Mouse (Mus musculus) lung, embryonic 15.5 days (tissue): ENCODE data around the gene Hoga1. TPM values are rescaled to one million over a fixed set of nuclear protein-coding genes. Genes with fewer than 3 reads are reported as not detected.

Source experiments
- ATAC-seq: fragments of 200-750 bp; cut with Nextera tagmentation; 2 replicates; pipeline ENCODE4 v1.8.0; 2017; ENCODE audit warnings: moderate number of reproducible peaks, borderline replicate concordance; ENCODE audit not compliant: low FRiP score, low TSS enrichment; ENCODE audit errors: extremely low read depth
- H3K27ac ChIP-seq: fragments of 300-500 bp; sonication (generic); 2 replicates; pipeline ENCODE4 v1.5.1; 2015; ENCODE audit warnings: moderate library complexity, mild to moderate bottlenecking, inconsistent platforms
- H3K27me3 ChIP-seq: fragments of 300-500 bp; sonication (generic); 2 replicates; pipeline ENCODE4 v1.6.1; 2015; ENCODE audit warnings: inconsistent platforms
- H3K36me3 ChIP-seq: fragments of 300-500 bp; sonication (generic); 2 replicates; pipeline ENCODE4 v1.6.1; 2015; ENCODE audit warnings: inconsistent platforms
- H3K4me1 ChIP-seq: fragments of 300-500 bp; sonication (generic); 2 replicates; pipeline ENCODE4 v1.6.1; 2015; ENCODE audit warnings: inconsistent platforms
- H3K4me2 ChIP-seq: fragments of 300-500 bp; sonication (generic); 2 replicates; pipeline ENCODE4 v1.6.1; 2015; ENCODE audit warnings: inconsistent platforms, mild to moderate bottlenecking, moderate library complexity
- H3K4me3 ChIP-seq: fragments of 300-500 bp; sonication (generic); 2 replicates; pipeline ENCODE4 v1.5.1; 2015; ENCODE audit warnings: mild to moderate bottlenecking, inconsistent platforms
- H3K9ac ChIP-seq: fragments of 300-500 bp; sonication (generic); 2 replicates; pipeline ENCODE4 v1.6.1; 2015; ENCODE audit warnings: inconsistent platforms
- H3K9me3 ChIP-seq: fragments of 300-500 bp; sonication (generic); 2 replicates; pipeline ENCODE4 v1.6.1; 2016; ENCODE audit warnings: inconsistent platforms
- WGBS: fragments of 180-500 bp; shearing (Covaris S2); methylation state at CpG from one replicate; pipeline ENCODE4 v1.1.7; 2015; 5-methylcytosine and 5-hydroxymethylcytosine counted together
- polyA plus RNA-seq: library from polyadenylated mRNA; unstranded; fragments of >200 nt; fragmentation: Nextera tagmentation; extraction: Ambion mirVana; gene quantifications from 2 replicates; pipeline ENCODE4 v1.2.1, GENCODE M21; 2015

The Hoga1 gene
- polyA plus RNA-seq, result 1.0 and 1.5 TPM in 2 replicates

- H3K9me3 ChIP-seq, result no peaks in the 10 kb centered on the region
- H3K27ac ChIP-seq, result no peak within 1 kb of the TSS
- H3K4me1 ChIP-seq, result peaks cover 7% of the 10 kb centered on the region
- H3K9ac ChIP-seq, result peak within 1 kb of the TSS; percentile 33; the same call in 1 of the 2 replicates
- no peaks in the 10 kb centered on the region for H3K36me3 ChIP-seq
- peak within 1 kb of the TSS; percentile 42 for H3K4me3 ChIP-seq
- H3K27me3 ChIP-seq, result no peaks in the 10 kb centered on the region
- peak within 1 kb of the TSS; percentile 61 for H3K4me2 ChIP-seq
- WGBS, result 20% methylated on average over 23 of the region's 23 CpGs
- peak; percentile 91 for ATAC-seq
Observed at GRCm38 (mm10) chr19:42045269-42046102, at the start of gene Hoga1. TSS of gene Hoga1 (plus strand) at chr19:42045610.

DNA sequence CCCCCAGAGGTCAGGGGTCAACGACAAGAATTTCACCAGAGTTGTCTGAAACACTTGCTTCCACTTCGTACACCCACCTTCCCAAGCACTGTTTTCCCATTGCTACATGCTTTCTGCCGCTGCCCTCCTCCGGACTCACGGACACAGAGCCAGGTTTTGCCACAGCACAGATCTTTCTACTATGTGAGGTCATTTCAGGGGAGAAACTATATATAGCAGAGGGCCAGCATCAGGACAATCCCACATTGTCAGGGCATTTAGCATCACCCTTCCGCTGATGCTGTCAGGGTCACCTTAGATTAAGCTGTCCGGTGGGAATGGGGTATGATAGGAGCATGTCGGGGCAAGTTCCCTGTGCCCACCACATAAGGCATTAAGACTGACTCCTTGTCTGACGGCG, 48.3 kb upstream of the Hoga1 start:
- Histone ChIP-seq H3K36me3 (no peaks in the 10 kb centered on the region), H3K9ac (no peak overlapping the region), H3K4me2 (no peak overlapping the region), H3K4me3 (no peak overlapping the region), H3K4me1 (peaks cover 42% of the 10 kb centered on the region), H3K9me3 (no peaks in the 10 kb centered on the region), H3K27me3 (no peaks in the 10 kb centered on the region), H3K27ac (no peak overlapping the region)
- no peak for ATAC-seq
- 69% methylated on average over 10 of the region's 10 CpGs for whole genome bisulfite sequencing

GRCm38 (mm10) chr19:41998770-41999548, 46.5 kb upstream of the Hoga1 start:
- 75% methylated on average over 9 of the region's 9 CpGs for WGBS

GRCm38 (mm10) chr19:41999688-42000283, 45.6 kb upstream of the Hoga1 start:
- 73% methylated on average over 4 of the region's 4 CpGs for whole genome bisulfite sequencing
- no peak for ATAC-seq
- H3K4me1 ChIP-seq, result peaks cover 27% of the 10 kb centered on the region

More at GRCm38 (mm10) chr19:41998770-41999548, 46.5 kb upstream of the Hoga1 start:
- no peaks in the 10 kb centered on the region for H3K9me3 ChIP-seq
- ATAC-seq, result no peak
- H3K4me3 ChIP-seq, result no peak overlapping the region
- no peaks in the 10 kb centered on the region for H3K27me3 ChIP-seq
- peaks cover 26% of the 10 kb centered on the region for H3K4me1 ChIP-seq
- no peak overlapping the region for H3K9ac ChIP-seq
- H3K27ac ChIP-seq, result no peak overlapping the region
- H3K4me2 ChIP-seq, result no peak overlapping the region
- no peaks in the 10 kb centered on the region for H3K36me3 ChIP-seq

GRCm38 (mm10) chr19:42000446-42000958, 44.9 kb upstream of the Hoga1 start:
- Histone ChIP-seq H3K4me3 (no peak overlapping the region), H3K27ac (peak overlapping the region; percentile 49), H3K4me1 (peaks cover 27% of the 10 kb centered on the region), H3K4me2 (0 out of 2 replicates have a peak overlapping the region, but pooled peaks have one; percentile 4), H3K27me3 (no peaks in the 10 kb centered on the region), H3K9ac (no peak overlapping the region), H3K9me3 (no peaks in the 10 kb centered on the region), H3K36me3 (no peaks in the 10 kb centered on the region)
- 16% methylated on average over 4 of the region's 4 CpGs for WGBS
- peak; percentile 62; the same call in 1 of the 2 replicates for ATAC-seq

More at GRCm38 (mm10) chr19:41999688-42000283, 45.6 kb upstream of the Hoga1 start:
- no peaks in the 10 kb centered on the region for H3K9me3 ChIP-seq
- H3K27ac ChIP-seq, result peak overlapping the region; percentile 49
- no peaks in the 10 kb centered on the region for H3K27me3 ChIP-seq
- no peak overlapping the region for H3K4me2 ChIP-seq
- no peak overlapping the region for H3K9ac ChIP-seq
- no peak overlapping the region for H3K4me3 ChIP-seq
- H3K36me3 ChIP-seq, result no peaks in the 10 kb centered on the region

- WGBS, result 86% methylated on average over 12 of the region's 12 CpGs
- Histone ChIP-seq H3K4me1 (peaks cover 33% of the 10 kb centered on the region), H3K9me3 (no peaks in the 10 kb centered on the region), H3K4me3 (no peak overlapping the region), H3K4me2 (no peak overlapping the region), H3K36me3 (no peaks in the 10 kb centered on the region), H3K27ac (peak overlapping the region; percentile 49; the same call in 1 of the 2 replicates), H3K27me3 (no peaks in the 10 kb centered on the region), H3K9ac (no peak overlapping the region)
- no peak for ATAC-seq
Observed at GRCm38 (mm10) chr19:42001253-42001980, 44.0 kb upstream of the Hoga1 start.

GRCm38 (mm10) chr19:42004258-42004657, 41.2 kb upstream of the Hoga1 start:
- Histone ChIP-seq H3K4me1 (peaks cover 32% of the 10 kb centered on the region), H3K27ac (no peak overlapping the region)

DNA sequence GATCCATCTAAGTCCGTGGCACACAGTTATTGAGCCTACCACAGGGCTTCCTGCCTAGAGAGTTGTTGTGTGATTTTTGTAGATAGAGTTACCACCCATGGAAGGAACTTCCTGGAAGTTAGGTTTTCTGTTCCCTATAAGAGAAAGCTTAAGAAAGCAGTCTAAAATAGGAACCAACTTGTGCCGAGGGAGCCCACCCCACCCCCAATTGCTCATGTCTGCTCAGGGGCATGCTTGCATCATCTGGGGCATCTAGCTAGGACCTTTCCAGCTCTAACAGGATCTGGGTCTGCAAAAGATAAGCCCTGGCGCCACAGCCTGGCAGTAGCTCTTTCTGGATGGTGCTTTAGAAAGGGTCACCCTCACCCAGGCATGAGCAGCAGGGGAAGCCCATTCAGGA, 39.8 kb upstream of the Hoga1 start:
- H3K9ac ChIP-seq, result no peak overlapping the region
- H3K9me3 ChIP-seq, result no peaks in the 10 kb centered on the region
- ATAC-seq, result no peak
- H3K4me2 ChIP-seq, result no peak overlapping the region
- H3K4me3 ChIP-seq, result no peak overlapping the region
- no peaks in the 10 kb centered on the region for H3K27me3 ChIP-seq
- peaks cover 20% of the 10 kb centered on the region for H3K4me1 ChIP-seq
- no peaks in the 10 kb centered on the region for H3K36me3 ChIP-seq
- H3K27ac ChIP-seq, result no peak overlapping the region
- WGBS, result 58% methylated on average over 3 of the region's 3 CpGs

More at GRCm38 (mm10) chr19:42004258-42004657, 41.2 kb upstream of the Hoga1 start:
- H3K4me2 ChIP-seq, result no peak overlapping the region
- H3K36me3 ChIP-seq, result no peaks in the 10 kb centered on the region
- no peak overlapping the region for H3K9ac ChIP-seq
- WGBS, result 57% methylated on average over 6 of the region's 6 CpGs
- H3K27me3 ChIP-seq, result no peaks in the 10 kb centered on the region
- no peak for ATAC-seq
- H3K4me3 ChIP-seq, result no peak overlapping the region
- H3K9me3 ChIP-seq, result no peaks in the 10 kb centered on the region

DNA sequence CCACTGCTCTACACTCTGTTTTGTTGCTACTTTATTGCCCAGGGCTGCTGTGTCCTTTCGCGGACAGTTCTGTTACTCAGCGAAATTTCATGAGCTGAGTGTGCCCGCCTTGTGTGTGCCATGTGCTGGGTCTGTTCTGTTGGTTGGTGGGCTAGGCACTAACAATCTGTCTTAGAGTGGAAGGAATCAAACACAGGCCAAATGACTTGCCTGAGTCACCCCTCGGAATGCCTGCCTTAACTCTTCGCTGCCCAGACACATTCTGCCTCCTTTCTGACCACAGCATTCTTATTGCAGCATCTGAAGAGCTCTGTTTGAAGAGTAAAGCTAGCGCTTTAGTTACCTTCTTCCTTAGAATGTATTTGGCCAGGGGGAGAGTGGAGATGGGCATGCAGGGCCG, 38.8 kb upstream of the Hoga1 start:
- H3K4me1 ChIP-seq, result 0 out of 2 replicates have a peak, but pooled peaks cover 13% of the 10 kb centered on the region
- ATAC-seq, result no peak
- no peak overlapping the region for H3K9ac ChIP-seq

GRCm38 (mm10) chr19:42008586-42008985, 36.8 kb upstream of the Hoga1 start:
- 53% methylated on average over 3 of the region's 3 CpGs for WGBS
- no peaks in the 10 kb centered on the region for H3K36me3 ChIP-seq
- no peak overlapping the region for H3K4me2 ChIP-seq
- H3K27ac ChIP-seq, result no peak overlapping the region
- H3K9ac ChIP-seq, result no peak overlapping the region
- H3K27me3 ChIP-seq, result no peaks in the 10 kb centered on the region
- 0 out of 2 replicates have a peak, but pooled peaks cover 13% of the 10 kb centered on the region for H3K4me1 ChIP-seq
- H3K9me3 ChIP-seq, result no peaks in the 10 kb centered on the region
- ATAC-seq, result no peak
- no peak overlapping the region for H3K4me3 ChIP-seq

More for the DNA sequence above, 38.8 kb upstream of the Hoga1 start:
- H3K27me3 ChIP-seq, result no peaks in the 10 kb centered on the region
- H3K4me2 ChIP-seq, result no peak overlapping the region
- H3K9me3 ChIP-seq, result no peaks in the 10 kb centered on the region
- H3K36me3 ChIP-seq, result no peaks in the 10 kb centered on the region
- WGBS, result 55% methylated on average over 8 of the region's 8 CpGs
- no peak overlapping the region for H3K4me3 ChIP-seq
- no peak overlapping the region for H3K27ac ChIP-seq

DNA sequence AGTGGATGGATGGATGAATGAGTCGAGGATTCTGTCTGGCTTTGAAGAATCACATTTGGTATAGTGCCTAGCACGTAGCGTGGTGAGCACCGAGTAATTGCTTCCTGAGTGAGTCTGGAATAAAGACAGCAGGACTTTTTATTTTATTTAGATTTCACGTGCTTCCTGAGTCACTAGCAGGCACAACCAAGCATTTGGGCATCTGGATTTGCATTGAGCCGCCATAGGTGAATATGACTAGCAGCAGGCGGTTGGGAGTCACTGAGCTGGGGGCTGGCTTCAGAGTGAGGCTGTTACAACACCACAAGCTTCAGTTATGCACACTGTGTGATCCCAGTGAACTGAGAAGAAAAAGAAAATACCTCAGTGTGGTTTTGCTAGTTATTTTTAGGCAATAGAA, 36.3 kb upstream of the Hoga1 start:
- H3K9me3 ChIP-seq, result no peaks in the 10 kb centered on the region
- 0 out of 2 replicates have a peak, but pooled peaks cover 13% of the 10 kb centered on the region for H3K4me1 ChIP-seq
- H3K27me3 ChIP-seq, result no peaks in the 10 kb centered on the region
- H3K36me3 ChIP-seq, result no peaks in the 10 kb centered on the region
- no peak overlapping the region for H3K4me2 ChIP-seq
- H3K4me3 ChIP-seq, result no peak overlapping the region
- no peak overlapping the region for H3K27ac ChIP-seq
- 39% methylated on average over 7 of the region's 7 CpGs for WGBS
- H3K9ac ChIP-seq, result no peak overlapping the region
- ATAC-seq, result no peak
